In genomic region chr2:151876012-151876485, GRCm38 (mm10) we compare ENCODE assay signal across 9 mouse cellular contexts. TPM values are rescaled to one million over a fixed set of nuclear protein-coding genes. Genes with fewer than 3 reads are reported as not detected.
DNase-seq lines count a peak whose midpoint lies in the region; ATAC-seq and TF ChIP-seq lines count a peak whose summit lies in the region.
"Had no signal": no experiment of that assay in that cellular context is flagged by ENCODE, and none has a peak within 500 bp of the region (broad histone marks: within the 10 kb centered on the region; RNA-seq: fewer than 3 reads in every experiment).

No protein-coding gene starts in this region.

- intact Hi-C loops in left cerebral cortex, postnatal 25 days (cut with DNase I): loop anchor here (1.0 to 5.0 kb wide), 2 partner anchors 56 to 118 kb away; no protein-coding TSS in a partner anchor

- 15% methylated on average over 8 of the region's 8 CpGs for WGBS in heart, embryonic 10.5 days
- WGBS in cerebellum, adult 2 months: 14% methylated on average over 8 of the region's 8 CpGs
- WGBS in midbrain, embryonic 11.5 days: 17% methylated on average over 8 of the region's 8 CpGs
- WGBS in small intestine, adult 2 months: 13% methylated on average over 8 of the region's 8 CpGs

- no peak overlapping the region for H3K9ac ChIP-seq in midbrain, embryonic 11.5 days (ENCODE audit: low read length)

- H3K27ac ChIP-seq in heart, embryonic 10.5 days: no peak overlapping the region
- no peak overlapping the region for H3K27ac ChIP-seq in cerebellum, adult 2 months (ENCODE audit: insufficient read depth, low read length)
- no peak overlapping the region for H3K27ac ChIP-seq in midbrain, embryonic 11.5 days (ENCODE audit: low read depth, low read length)
- no peak overlapping the region for H3K27ac ChIP-seq in small intestine, adult 2 months (ENCODE audit: insufficient read depth, low read depth, low read length)

- peak; percentile 80 for ATAC-seq in midbrain, embryonic 11.5 days (ENCODE audit: low FRiP score)

- no peak overlapping the region for H3K4me3 ChIP-seq in heart, embryonic 10.5 days
- H3K4me3 ChIP-seq in cerebellum, adult 2 months (replicated peaks; ENCODE audit: insufficient read depth, low read depth, low read length): no peak overlapping the region
- H3K4me3 ChIP-seq in midbrain, embryonic 11.5 days (ENCODE audit: low read depth, low read length): no peak overlapping the region
- no peak overlapping the region for H3K4me3 ChIP-seq in small intestine, adult 2 months (ENCODE audit: low read depth, low read length)
- H3K4me3 ChIP-seq: myocyte had no signal

- no peak overlapping the region for H3K4me2 ChIP-seq in midbrain, embryonic 11.5 days

- no peaks in the 10 kb centered on the region for H3K36me3 ChIP-seq in heart, embryonic 10.5 days
- H3K36me3 ChIP-seq in midbrain, embryonic 11.5 days (ENCODE audit: control insufficient read depth, insufficient read depth, low read length): no peaks in the 10 kb centered on the region
- no peaks in the 10 kb centered on the region for H3K36me3 ChIP-seq in small intestine, adult 2 months (ENCODE audit: control insufficient read depth, insufficient read depth, low read length)

- no peaks in the 10 kb centered on the region for H3K4me1 ChIP-seq in heart, embryonic 10.5 days
- no peaks in the 10 kb centered on the region for H3K4me1 ChIP-seq in cerebellum, adult 2 months (ENCODE audit: control insufficient read depth, insufficient read depth, low read length)
- H3K4me1 ChIP-seq in midbrain, embryonic 11.5 days (ENCODE audit: control insufficient read depth, insufficient read depth, low read length): no peaks in the 10 kb centered on the region
- no peaks in the 10 kb centered on the region for H3K4me1 ChIP-seq in small intestine, adult 2 months (ENCODE audit: control insufficient read depth, insufficient read depth, insufficient read length, low read length)

- peak; percentile 40 to 71 for DNase-seq in heart, adult 18-20 months
- DNase-seq in heart, embryonic 10.5 days (ENCODE audit: low spot score): no peak
- DNase-seq in cerebellum, adult 2 months: peak; percentile 38 to 62
- peak; percentile 71 for DNase-seq in forelimb bud, embryonic 11.5 days (ENCODE audit: low read depth, low spot score)
- DNase-seq in induced T-regulatory cell, adult 2 months (ENCODE audit: low read depth): peak; percentile 66
- peak; percentile 55 to 57 for DNase-seq in left cerebral cortex, postnatal 25 days (ENCODE audit: low spot score in 2 of 2)
- DNase-seq in midbrain, embryonic 11.5 days (ENCODE audit: low spot score, missing footprints): peak; percentile 88

- peaks cover 53% of the 10 kb centered on the region for H3K27me3 ChIP-seq in heart, embryonic 10.5 days (ENCODE audit: insufficient read depth, poor library complexity, severe bottlenecking)
- no peaks in the 10 kb centered on the region for H3K27me3 ChIP-seq in cerebellum, adult 2 months (ENCODE audit: control insufficient read depth, insufficient read depth, low read length)
- no peaks in the 10 kb centered on the region for H3K27me3 ChIP-seq in midbrain, embryonic 11.5 days (ENCODE audit: control insufficient read depth, insufficient read depth, low read length)
- no peaks in the 10 kb centered on the region for H3K27me3 ChIP-seq in small intestine, adult 2 months (ENCODE audit: control insufficient read depth, insufficient read depth, low read length)

- no peaks in the 10 kb centered on the region for H3K9me3 ChIP-seq in heart, embryonic 10.5 days
- H3K9me3 ChIP-seq in midbrain, embryonic 11.5 days (ENCODE audit: control insufficient read depth, low read length): no peaks in the 10 kb centered on the region

- TF ChIP-seq CTCF in cerebellum, adult 2 months (IDR thresholded peaks at IDR 0.05; ENCODE audit: borderline replicate concordance, insufficient read depth, low read depth, low read length): peak; percentile 96
- peak; percentile 85; the same call in 1 of the 2 replicates for TF ChIP-seq CTCF in small intestine, adult 2 months (IDR thresholded peaks at IDR 0.05; ENCODE audit: extremely low read depth, insufficient read length, insufficient replicate concordance, low read depth, low read length)

- no peak for TF ChIP-seq POLR2A in cerebellum, adult 2 months (IDR thresholded peaks at IDR 0.05; ENCODE audit: borderline replicate concordance, insufficient read depth, low read length)
- TF ChIP-seq POLR2A in small intestine, adult 2 months (IDR thresholded peaks at IDR 0.05; ENCODE audit: low read depth, low read length): no peak

RNA-seq across cellular contexts. Expression of gene Rspo4, which starts 33.3 kb away (rescaled TPM):
- not detected for total RNA-seq in heart, adult 18-20 months (2021)
- 0.22 and 4.2 TPM in 2 replicates for polyA plus RNA-seq in heart, embryonic 10.5 days (2016; fragmentation: Nextera tagmentation; extraction: Ambion mirVana)
- polyA plus RNA-seq in cerebellum, adult 2 months (2012; rRNA removed): not detected in 2 replicates
- total RNA-seq in left cerebral cortex, postnatal 25 days (2021): under 1 TPM in 1 of 2 experiments, not detected in 1; 0.14 TPM
- 0.15 and 0.16 TPM in 2 replicates for polyA plus RNA-seq in midbrain, embryonic 11.5 days (2014; fragmentation: Nextera tagmentation; extraction: Ambion mirVana)
- polyA plus RNA-seq in small intestine, adult 2 months (2012; rRNA removed): 0.04 TPM in 1 of 2 replicates, not detected in the other
- polyA plus RNA-seq: myocyte had no signal

RNA-seq across cellular contexts. Expression of gene Angpt4, which starts 35.0 kb away (rescaled TPM):
- under 1 TPM; 0.28 to 0.35 TPM for total RNA-seq in heart, adult 18-20 months (2021)
- 0.48 and 1.1 TPM in 2 replicates for polyA plus RNA-seq in heart, embryonic 10.5 days (2016; fragmentation: Nextera tagmentation; extraction: Ambion mirVana)
- polyA plus RNA-seq in cerebellum, adult 2 months (2012; rRNA removed): 0.23 and 0.25 TPM in 2 replicates
- total RNA-seq in left cerebral cortex, postnatal 25 days (2021): under 1 TPM; 0.14 to 0.37 TPM
- 0.12 and 0.37 TPM in 2 replicates for polyA plus RNA-seq in midbrain, embryonic 11.5 days (2014; fragmentation: Nextera tagmentation; extraction: Ambion mirVana)
- polyA plus RNA-seq in small intestine, adult 2 months (2012; rRNA removed): 0.15 and 0.25 TPM in 2 replicates
